Mouse (Mus musculus) testis, postnatal 14 days (tissue): ENCODE results near the gene Gm20906.
"Not testable (repeated sequence)": the region's sequence is repeated elsewhere in the genome, so short reads cannot be mapped to it uniquely, and the experiment has no call there.

ENCODE experiments used
- DNase-seq: peaks from one replicate; pipeline ENCODE4 v3.0.0; 2021; ENCODE audit warnings: low spot score

The Gm20906 gene

DNA sequence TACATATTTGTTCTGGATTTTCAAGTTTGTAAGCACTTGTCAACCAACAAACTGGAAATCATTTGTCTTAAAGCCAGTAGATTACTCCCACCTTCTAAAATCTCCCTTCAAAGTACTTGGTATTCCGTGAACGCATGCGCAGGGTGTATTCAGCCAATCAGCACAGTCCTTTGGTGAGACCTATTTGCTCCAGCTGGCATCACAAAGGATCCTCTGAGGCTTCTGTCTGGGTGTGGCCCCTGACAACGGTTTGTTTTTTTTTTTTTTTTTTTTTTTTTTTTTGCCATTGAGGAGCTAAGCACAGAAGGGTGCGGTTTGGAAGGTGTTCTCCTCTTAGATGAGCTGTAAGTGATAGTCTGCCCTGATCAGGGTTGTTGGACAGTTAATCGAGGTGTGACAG is at the start of gene Gm20906:
Gm20906 (plus strand) TSS at position 301 of the 400 bp plus-strand sequence.
- DNase-seq = not testable (repeated sequence)
